23 mouse cellular contexts compared by ENCODE assay signal in the genomic region with DNA sequence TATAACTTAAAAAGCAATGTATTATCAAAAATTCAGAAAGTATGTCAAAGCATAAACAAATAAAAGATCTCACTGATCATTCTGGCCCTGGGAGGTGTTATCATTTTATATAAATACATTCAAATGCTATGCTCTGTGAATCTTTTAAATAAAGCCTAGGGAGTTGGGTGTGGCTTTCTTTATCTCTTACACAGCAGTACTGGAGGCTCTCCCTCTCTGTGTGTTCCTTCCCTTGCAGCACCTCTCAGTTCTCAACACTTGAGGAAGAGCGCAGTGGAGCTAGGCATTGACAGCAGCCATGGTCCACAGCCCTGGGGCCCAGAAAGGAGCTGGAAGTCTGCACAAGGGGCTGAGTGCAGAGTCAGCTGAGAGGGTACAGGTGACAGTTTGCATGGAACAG.
DNase-seq lines count a peak whose midpoint lies in the region; ATAC-seq and TF ChIP-seq lines count a peak whose summit lies in the region.
"Had no signal": no experiment of that assay in that cellular context is flagged by ENCODE, and none has a peak within 500 bp of the region (broad histone marks: within the 10 kb centered on the region; RNA-seq: fewer than 3 reads in every experiment).

No protein-coding gene starts in this region.

- no peaks in the 10 kb centered on the region for H3K9me3 ChIP-seq in kidney, embryonic 15.5 days (replicated peaks)
- no peaks in the 10 kb centered on the region for H3K9me3 ChIP-seq in G1E (replicated peaks)
- H3K9me3 ChIP-seq: embryonic facial prominence, embryonic 10.5 days; forebrain, embryonic 10.5 days; forebrain, embryonic 15.5 days; heart, embryonic 15.5 days; hindbrain, embryonic 13.5 days had no signal

- peak overlapping the region; percentile 68; the same call in 1 of the 2 replicates for H3K27ac ChIP-seq in kidney, embryonic 15.5 days
- H3K27ac ChIP-seq: embryonic facial prominence, embryonic 10.5 days; forebrain, embryonic 10.5 days; forebrain, embryonic 15.5 days; heart, embryonic 15.5 days; hindbrain, embryonic 13.5 days; hindbrain, postnatal 0 days had no signal

- H3K4me2 ChIP-seq in kidney, embryonic 15.5 days, result no peak overlapping the region
- H3K4me2 ChIP-seq: forebrain, embryonic 15.5 days; heart, embryonic 11.5 days; heart, embryonic 15.5 days; hindbrain, embryonic 13.5 days had no signal

- no peak for TF ChIP-seq CTCF in G1E (IDR thresholded peaks at IDR 0.05; ENCODE audit: low read depth, low read length)

- WGBS in kidney, embryonic 15.5 days, result 67% methylated on average over 1 of the region's 1 CpGs

- no peak for DNase-seq in kidney, postnatal 25 days
- no peak for DNase-seq in G1E (ENCODE audit: low spot score)
- DNase-seq in MEL-GATA-1-ER (ENCODE audit: extremely low read depth, low read depth), result peak; percentile 19
- no peak for DNase-seq in natural killer cell, adult 2 months (ENCODE audit: low spot score in 2 of 2)
- DNase-seq in left cerebral cortex, adult 9 months (ENCODE audit: low spot score in 2 of 2), result no peak
- DNase-seq: adrenal gland, adult 2 months; adrenal gland, postnatal 25 days; cerebellum, adult 11-12 months; cerebellum, adult 9-10 months; cerebellum, postnatal 25 days; heart, adult 18-20 months; heart, postnatal 14 days had no signal

- H3K36me3 ChIP-seq in kidney, embryonic 15.5 days, result no peaks in the 10 kb centered on the region
- peaks cover 52% of the 10 kb centered on the region for H3K36me3 ChIP-seq in G1E (replicated peaks)
- H3K36me3 ChIP-seq: embryonic facial prominence, embryonic 10.5 days; forebrain, embryonic 10.5 days; forebrain, embryonic 15.5 days; hindbrain, embryonic 13.5 days had no signal

- H3K27me3 ChIP-seq in kidney, embryonic 15.5 days, result no peaks in the 10 kb centered on the region
- H3K27me3 ChIP-seq in G1E (ENCODE audit: insufficient read depth, low read length), result no peaks in the 10 kb centered on the region
- H3K27me3 ChIP-seq: forebrain, embryonic 15.5 days; heart, embryonic 15.5 days; hindbrain, embryonic 13.5 days; Patski had no signal

- peaks cover 8% of the 10 kb centered on the region for H3K4me1 ChIP-seq in kidney, embryonic 15.5 days
- peaks cover 3% of the 10 kb centered on the region; the same call in 1 of the 2 replicates for H3K4me1 ChIP-seq in G1E (ENCODE audit: insufficient read depth, low read depth, low read length)
- H3K4me1 ChIP-seq: embryonic facial prominence, embryonic 10.5 days; forebrain, embryonic 10.5 days; forebrain, embryonic 15.5 days; hindbrain, embryonic 13.5 days had no signal

- ATAC-seq in kidney, embryonic 15.5 days (replicated peaks; ENCODE audit: low FRiP score), result no peak
- peak; percentile 46; the same call in 1 of the 2 replicates for ATAC-seq in G1E (ENCODE audit: extremely low read depth, insufficient number of reproducible peaks, low FRiP score, poor library complexity, severe bottlenecking)
- peak; percentile 34; the same call in 1 of the 2 replicates for ATAC-seq in erythroid progenitor cell, adult 5-6 weeks (replicated peaks; ENCODE audit: low FRiP score, poor library complexity, severe bottlenecking)
- ATAC-seq in CD4-positive, CD25-positive, alpha-beta regulatory T cell, adult 4 months, result no peak
- ATAC-seq: forebrain, embryonic 15.5 days; hindbrain, postnatal 0 days; Patski had no signal

- no peak overlapping the region for H3K9ac ChIP-seq in kidney, embryonic 15.5 days
- H3K9ac ChIP-seq: forebrain, embryonic 15.5 days; heart, embryonic 15.5 days; hindbrain, embryonic 13.5 days had no signal

- no peak overlapping the region for H3K4me3 ChIP-seq in kidney, embryonic 15.5 days (replicated peaks)
- no peak overlapping the region for H3K4me3 ChIP-seq in G1E (ENCODE audit: low read depth, low read length)
- H3K4me3 ChIP-seq: embryonic facial prominence, embryonic 10.5 days; forebrain, embryonic 10.5 days; forebrain, embryonic 15.5 days; heart, embryonic 15.5 days; hindbrain, embryonic 13.5 days had no signal

Comparison
In these comparisons a context has a peak if more than half of its experiments do, and no peak if none do; other contexts are left out.
1. ATAC-seq: peak in G1E (single experiment) and erythroid progenitor cell, adult 5-6 weeks (single experiment); none in kidney, embryonic 15.5 days (single experiment) and CD4-positive, CD25-positive, alpha-beta regulatory T cell, adult 4 months (single experiment).